Mouse (Mus musculus) lung, embryonic 16.5 days (tissue): ENCODE results near the gene 4930558C23Rik. TPM values are rescaled to one million over a fixed set of nuclear protein-coding genes. Genes with fewer than 3 reads are reported as not detected.
"Not testable (repeated sequence)": the region's sequence is repeated elsewhere in the genome, so short reads cannot be mapped to it uniquely, and the experiment has no call there.

Experiments
- ATAC-seq: fragments of 200-750 bp; cut with Nextera tagmentation; 2 replicates; pipeline ENCODE4 v1.8.0; 2017; ENCODE audit warnings: low read depth, mild to moderate bottlenecking, moderate library complexity
- H3K27ac ChIP-seq: fragments of 300-500 bp; sonication (generic); 2 replicates; pipeline ENCODE4 v1.5.1; 2014; ENCODE audit warnings: mild to moderate bottlenecking, control low read depth, low read length
- H3K27me3 ChIP-seq: fragments of 300-500 bp; sonication (generic); 2 replicates; pipeline ENCODE4 v1.6.1; 2014; ENCODE audit warnings: low read depth, low read length, mixed read lengths; ENCODE audit not compliant: control insufficient read depth, insufficient read depth
- H3K36me3 ChIP-seq: fragments of 300-500 bp; sonication (generic); 2 replicates; pipeline ENCODE4 v1.6.1; 2014; ENCODE audit warnings: low read length; ENCODE audit not compliant: control insufficient read depth, insufficient read depth
- H3K4me1 ChIP-seq: fragments of 300-500 bp; sonication (generic); replicated peaks from 2 replicates; pipeline ENCODE4 v1.6.1; 2014; ENCODE audit warnings: low read length, mixed read lengths; ENCODE audit not compliant: control insufficient read depth, insufficient read depth
- H3K4me2 ChIP-seq: fragments of 300-500 bp; sonication (generic); 2 replicates; pipeline ENCODE4 v1.6.1; 2014; ENCODE audit warnings: low read depth, low read length, control low read depth
- H3K4me3 ChIP-seq: fragments of 300-500 bp; sonication (generic); 2 replicates; pipeline ENCODE4 v1.5.1; 2014; ENCODE audit warnings: mild to moderate bottlenecking, low read length, control low read depth
- H3K9ac ChIP-seq: fragments of 300-500 bp; sonication (generic); 2 replicates; pipeline ENCODE4 v1.6.1; 2014; ENCODE audit warnings: low read length, control low read depth
- H3K9me3 ChIP-seq: fragments of 300-500 bp; sonication (generic); 2 replicates; pipeline ENCODE4 v1.6.1; 2016; ENCODE audit warnings: low read length; ENCODE audit not compliant: control insufficient read depth
- WGBS: fragments of 180-500 bp; shearing (Covaris S2); extraction: QIAGEN DNeasy Blood & Tissue Kit; methylation state at CpG from one replicate; pipeline ENCODE4 v1.1.7; 2014; 5-methylcytosine and 5-hydroxymethylcytosine counted together
- polyA plus RNA-seq: library from polyadenylated mRNA; unstranded; fragments of >200 nt; fragmentation: Nextera tagmentation; extraction: Ambion mirVana; gene quantifications from 2 replicates; pipeline ENCODE4 v1.2.1, GENCODE M21; 2015

4930558C23Rik gene
- polyA plus RNA-seq, 1 experiment from 2014 or later, result not detected

DNA sequence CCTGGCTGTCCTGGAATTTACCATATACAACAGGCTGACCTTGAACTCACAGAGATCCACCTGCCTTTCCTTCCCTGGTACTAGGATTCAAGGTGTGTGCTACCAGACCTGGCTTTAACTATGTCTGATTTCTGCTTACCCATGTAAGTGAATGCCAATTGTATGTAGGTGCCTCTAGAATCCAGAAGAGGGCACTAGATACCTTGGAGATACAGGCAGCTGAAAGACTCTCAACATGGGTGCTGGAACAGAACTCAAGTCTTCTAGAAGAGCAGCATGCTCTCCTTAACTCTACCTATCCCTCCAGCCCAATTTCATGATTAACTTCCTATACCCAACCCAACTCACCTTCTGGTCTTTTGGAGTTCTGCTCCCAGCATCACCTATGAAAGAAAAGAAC is 53.1 kb downstream of the 4930558C23Rik start:
- ATAC-seq, result no peak
- H3K9ac ChIP-seq, result no peak overlapping the region
- H3K27ac ChIP-seq, result no peak overlapping the region
- H3K4me2 ChIP-seq, result no peak overlapping the region
- no peaks in the 10 kb centered on the region for H3K27me3 ChIP-seq
- no peaks in the 10 kb centered on the region for H3K9me3 ChIP-seq
- no peak overlapping the region for H3K4me3 ChIP-seq
- H3K36me3 ChIP-seq, result peaks cover 35% of the 10 kb centered on the region
- H3K4me1 ChIP-seq, result no peaks in the 10 kb centered on the region

DNA sequence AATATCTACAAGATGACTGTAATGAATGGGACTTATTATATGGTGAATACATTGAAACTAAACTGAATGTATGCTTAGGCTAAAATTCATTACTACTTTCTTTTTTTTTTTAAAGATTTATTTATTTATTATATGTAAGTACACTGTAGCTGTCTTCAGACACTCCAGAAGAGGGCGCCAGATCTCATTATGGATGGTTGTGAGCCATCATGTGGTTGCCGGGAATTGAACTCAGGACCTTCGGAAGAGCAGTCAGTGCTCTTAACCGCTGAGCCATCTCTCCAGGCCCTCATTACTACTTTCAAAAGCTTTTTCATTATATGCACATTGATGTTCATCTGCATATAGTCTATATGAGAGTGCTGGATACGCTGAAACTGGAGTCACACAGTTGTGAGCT is 54.3 kb downstream of the 4930558C23Rik start:
- not testable (repeated sequence) for H3K4me3 ChIP-seq, H3K9ac ChIP-seq, H3K4me2 ChIP-seq, H3K27me3 ChIP-seq, H3K9me3 ChIP-seq, H3K4me1 ChIP-seq, ATAC-seq, H3K27ac ChIP-seq
- WGBS, result 94% methylated on average over 4 of the region's 5 CpGs
- peaks cover 33% of the 10 kb centered on the region for H3K36me3 ChIP-seq

DNA sequence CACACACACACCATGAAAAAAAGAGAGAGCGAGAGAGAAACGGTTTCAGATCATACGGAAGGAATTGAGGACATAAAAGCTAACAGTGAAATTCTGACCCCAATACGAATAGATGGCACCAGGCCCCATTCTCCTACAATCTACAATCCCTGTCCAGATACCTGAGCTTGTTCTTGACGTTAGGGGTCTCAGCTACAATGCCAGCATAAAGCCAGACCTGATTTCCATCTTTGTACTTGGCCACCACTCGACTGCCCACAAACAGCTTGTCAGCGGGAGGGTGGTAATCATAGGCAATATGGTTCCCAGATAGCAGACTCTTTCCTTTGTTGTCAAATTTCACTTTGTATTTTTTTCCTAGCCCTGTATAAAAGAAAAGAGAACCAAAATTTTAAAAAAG is 56.2 kb downstream of the 4930558C23Rik start:
- 91% methylated on average over 7 of the region's 7 CpGs for WGBS
- H3K27ac ChIP-seq, result no peak overlapping the region
- H3K4me2 ChIP-seq, result no peak overlapping the region
- no peak for ATAC-seq
- H3K27me3 ChIP-seq, result no peaks in the 10 kb centered on the region
- no peaks in the 10 kb centered on the region for H3K4me1 ChIP-seq
- no peaks in the 10 kb centered on the region for H3K9me3 ChIP-seq
- H3K4me3 ChIP-seq, result no peak overlapping the region
- no peak overlapping the region for H3K9ac ChIP-seq
- peaks cover 38% of the 10 kb centered on the region for H3K36me3 ChIP-seq

DNA sequence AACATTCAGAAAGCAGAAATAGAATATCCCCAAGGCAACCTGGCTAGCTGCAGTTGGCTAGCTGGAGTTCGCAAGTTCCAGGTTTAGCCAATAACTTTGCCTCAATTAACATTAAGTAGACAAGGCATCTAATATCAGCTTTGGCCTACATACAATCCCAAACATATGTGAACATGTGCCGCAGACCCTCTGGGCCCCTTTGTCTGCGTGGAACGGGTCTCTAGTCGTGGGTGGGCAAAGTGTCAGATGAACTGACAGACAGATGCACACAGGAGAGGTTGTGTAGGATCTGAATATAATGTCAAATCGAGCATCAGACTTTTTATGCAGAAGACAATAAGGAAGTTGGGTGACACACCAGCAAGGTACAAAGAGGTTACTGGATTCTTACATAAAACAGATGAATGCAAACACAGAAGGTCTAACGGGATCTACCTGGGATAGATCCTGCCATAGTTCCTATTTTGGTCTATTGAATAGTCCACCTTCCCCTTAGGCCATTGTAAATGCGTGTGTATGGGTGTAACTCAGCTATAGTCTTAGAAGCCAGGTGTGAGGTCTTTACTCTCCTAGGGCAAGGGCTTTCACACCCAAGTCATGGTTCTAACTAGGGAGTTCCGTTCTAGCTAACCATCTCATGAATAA is 59.2 kb downstream of the 4930558C23Rik start:
- H3K9me3 ChIP-seq, H3K9ac ChIP-seq, H3K4me1 ChIP-seq, H3K27ac ChIP-seq, H3K4me2 ChIP-seq, H3K4me3 ChIP-seq, ATAC-seq, H3K27me3 ChIP-seq: not testable (repeated sequence)
- 92% methylated on average over 9 of the region's 9 CpGs for WGBS
- H3K36me3 ChIP-seq, result peaks cover 51% of the 10 kb centered on the region

DNA sequence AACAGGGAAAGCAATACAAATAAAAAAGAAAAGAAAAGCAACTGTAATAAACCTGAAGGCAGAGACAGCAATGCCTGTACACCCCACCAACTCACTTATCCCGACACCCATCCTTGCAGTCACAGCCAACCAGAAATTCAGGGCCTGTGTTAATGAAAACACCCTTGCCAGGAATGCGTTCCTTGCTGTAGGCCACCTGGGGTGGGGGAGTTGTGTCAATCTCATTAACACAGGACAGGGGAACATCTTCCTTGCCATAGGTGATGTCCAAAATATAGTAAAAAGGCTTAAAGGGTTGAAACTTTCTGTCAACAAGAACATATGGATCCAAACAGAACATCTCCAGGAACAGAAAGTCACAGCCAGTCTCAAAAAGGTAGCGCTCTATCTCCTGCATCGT is 64.4 kb downstream of the 4930558C23Rik start:
- ATAC-seq, result no peak
- Histone ChIP-seq H3K36me3 (peaks cover 58% of the 10 kb centered on the region), H3K4me2 (no peak overlapping the region), H3K9me3 (no peaks in the 10 kb centered on the region), H3K27me3 (no peaks in the 10 kb centered on the region), H3K9ac (no peak overlapping the region), H3K4me3 (no peak overlapping the region), H3K27ac (no peak overlapping the region), H3K4me1 (no peaks in the 10 kb centered on the region)
- WGBS, result 88% methylated on average over 4 of the region's 4 CpGs

DNA sequence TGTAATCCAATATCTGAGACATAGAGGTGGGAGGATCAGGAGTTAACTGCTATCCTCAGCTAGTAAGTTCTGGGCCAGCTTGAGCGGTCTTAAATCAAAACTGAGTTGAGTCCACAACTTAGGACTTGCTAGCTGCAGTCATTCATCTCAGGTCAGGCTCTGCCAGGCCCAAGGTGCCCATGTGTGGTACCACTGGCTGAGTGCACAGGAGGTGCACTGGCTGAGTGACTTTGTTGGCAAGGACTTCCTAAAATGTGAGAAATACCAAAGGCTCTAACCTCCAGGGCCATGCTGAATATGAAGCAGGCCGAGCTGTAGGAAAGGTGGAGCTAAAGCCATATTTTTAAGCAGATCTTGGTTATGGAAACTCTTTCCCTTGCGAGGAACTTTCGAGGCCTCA is 65.3 kb downstream of the 4930558C23Rik start:
- H3K36me3 ChIP-seq, result peaks cover 56% of the 10 kb centered on the region
- H3K9ac ChIP-seq, result no peak overlapping the region
- WGBS, result 91% methylated on average over 4 of the region's 4 CpGs
- no peaks in the 10 kb centered on the region for H3K9me3 ChIP-seq
- ATAC-seq, result no peak
- H3K4me3 ChIP-seq, result no peak overlapping the region
- H3K27me3 ChIP-seq, result no peaks in the 10 kb centered on the region
- no peaks in the 10 kb centered on the region for H3K4me1 ChIP-seq
- H3K4me2 ChIP-seq, result no peak overlapping the region
- no peak overlapping the region for H3K27ac ChIP-seq

Other genes with a start within 250 kb of the 4930558C23Rik start
- gene Sema6c, start 242.4 kb downstream of the 4930558C23Rik start, polyA plus RNA-seq, result 3.2 and 4.1 TPM in 2 replicates
- gene Gabpb2, start 184.9 kb downstream of the 4930558C23Rik start, polyA plus RNA-seq, result 10.0 and 10.2 TPM in 2 replicates
- gene Cdc42se1, start 174.1 kb downstream of the 4930558C23Rik start, polyA plus RNA-seq, result 118 and 123 TPM in 2 replicates
- gene Mllt11, start 170.7 kb downstream of the 4930558C23Rik start, polyA plus RNA-seq, result 12.0 TPM in 2 replicates
- gene Gm128, start 161.2 kb downstream of the 4930558C23Rik start, polyA plus RNA-seq, result 0.29 and 0.50 TPM in 2 replicates
- gene Bnipl, start 151.6 kb downstream of the 4930558C23Rik start, polyA plus RNA-seq, result 4.6 and 5.7 TPM in 2 replicates
- gene Mindy1, start 121.5 kb downstream of the 4930558C23Rik start, polyA plus RNA-seq, result 41.0 and 47.0 TPM in 2 replicates
- 23.2 and 23.9 TPM in 2 replicates for gene Prune1, start 120.8 kb downstream of the 4930558C23Rik start, polyA plus RNA-seq
- 1.7 and 2.0 TPM in 2 replicates for gene Anxa9, start 95.7 kb downstream of the 4930558C23Rik start, polyA plus RNA-seq
- 221 and 230 TPM in 2 replicates for gene Cers2, start 88.0 kb downstream of the 4930558C23Rik start, polyA plus RNA-seq
- gene Setdb1, start 45.6 kb downstream of the 4930558C23Rik start, polyA plus RNA-seq, result 35.4 and 38.4 TPM in 2 replicates
- 52.6 and 52.8 TPM in 2 replicates for gene Arnt, start 31.5 kb upstream of the 4930558C23Rik start, polyA plus RNA-seq
- gene Ctsk, start 96.4 kb upstream of the 4930558C23Rik start, polyA plus RNA-seq, result 5.5 and 12.4 TPM in 2 replicates
- 25.7 and 28.1 TPM in 2 replicates for gene Ctss, start 123.9 kb upstream of the 4930558C23Rik start, polyA plus RNA-seq
- gene Hormad1, start 156.8 kb upstream of the 4930558C23Rik start, polyA plus RNA-seq, result not detected in 2 replicates
- 34.1 and 35.1 TPM in 2 replicates for gene Golph3l, start 186.1 kb upstream of the 4930558C23Rik start, polyA plus RNA-seq
- gene Ensa, start 222.2 kb upstream of the 4930558C23Rik start, polyA plus RNA-seq, result 61.6 and 65.0 TPM in 2 replicates